Mouse (Mus musculus): ENCODE measurements around the gene Gm43517. TPM values are rescaled to one million over a fixed set of nuclear protein-coding genes. Genes with fewer than 3 reads are reported as not detected.
A peak's percentile ranks its signal among the peaks of the same experiment; 100 is the strongest.

Gm43517 gene
- polyA plus RNA-seq, 1 experiment from 2014 or later = 2.2 TPM

DNA sequence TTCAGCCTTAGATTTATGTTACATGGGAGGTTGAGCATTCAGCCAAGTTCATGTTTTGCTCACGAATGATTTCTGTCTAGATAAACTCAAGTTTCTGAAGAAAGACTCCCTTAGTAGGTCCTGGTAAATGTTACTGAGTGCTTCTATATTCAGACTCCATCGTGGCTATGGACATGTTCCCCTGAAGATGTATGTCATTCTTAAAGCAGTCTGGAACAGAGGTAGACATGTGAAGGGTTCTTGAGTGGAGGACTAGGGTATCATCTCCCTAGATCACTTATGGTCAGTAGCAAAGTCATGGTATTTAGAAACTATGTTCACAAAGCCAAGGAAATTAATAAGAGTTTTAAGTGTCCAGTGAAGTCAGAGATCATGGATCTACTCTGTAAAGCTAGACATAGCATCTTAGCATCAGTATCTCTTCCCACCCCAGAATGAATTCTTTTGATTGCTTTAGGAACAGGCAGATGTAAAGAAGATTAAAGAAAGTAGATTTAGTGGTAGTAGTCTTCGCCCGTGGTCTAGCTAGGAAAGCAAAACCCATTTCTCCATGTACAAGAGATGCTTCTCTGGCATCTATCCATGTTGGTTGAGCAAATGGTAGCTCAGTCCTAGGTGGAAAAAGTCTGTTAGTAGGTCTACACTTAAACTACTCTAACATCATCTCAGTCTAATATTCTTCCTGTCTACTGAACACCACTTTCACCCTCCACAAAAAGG is 12.6 kb downstream of the Gm43517 start:
- Histone ChIP-seq H3K9ac (ENCODE audit: low read length) (peak overlapping the region; percentile 53), H3K27ac (ENCODE audit: low read depth, low read length) (peak overlapping the region; percentile 84)

GRCm38 (mm10) chr12:49398163-49398540 is 13.2 kb downstream of the Gm43517 start:
- Histone ChIP-seq H3K36me3 (ENCODE audit: control insufficient read depth, insufficient read depth, low read length) (peaks cover 21% of the 10 kb centered on the region; the same call in 1 of the 2 replicates), H3K9me3 (replicated peaks; ENCODE audit: control insufficient read depth, low read length) (no peaks in the 10 kb centered on the region), H3K4me1 (ENCODE audit: control insufficient read depth, insufficient read depth, low read length) (peaks cover 17% of the 10 kb centered on the region), H3K4me2 (ENCODE audit: low read length) (peak overlapping the region; percentile 55), H3K9ac (ENCODE audit: low read length) (peak overlapping the region; percentile 53), H3K4me3 (ENCODE audit: low read depth, low read length) (peak overlapping the region; percentile 3; the same call in 1 of the 2 replicates), H3K27ac (ENCODE audit: low read depth, low read length) (peak overlapping the region; percentile 84), H3K27me3 (replicated peaks; ENCODE audit: control insufficient read depth, insufficient read depth, low read length) (peaks cover 3% of the 10 kb centered on the region; the same call in 1 of the 2 replicates)
- DNase-seq (ENCODE audit: low spot score) = peak; percentile 56
- ATAC-seq = no peak

More for the DNA sequence above, 12.6 kb downstream of the Gm43517 start:
- peak overlapping the region; percentile 3; the same call in 1 of the 2 replicates for H3K4me3 ChIP-seq (ENCODE audit: low read depth, low read length)
- peak overlapping the region; percentile 55 for H3K4me2 ChIP-seq (ENCODE audit: low read length)
- peaks cover 3% of the 10 kb centered on the region; the same call in 1 of the 2 replicates for H3K27me3 ChIP-seq (replicated peaks; ENCODE audit: control insufficient read depth, insufficient read depth, low read length)
- H3K36me3 ChIP-seq (ENCODE audit: control insufficient read depth, insufficient read depth, low read length) = peaks cover 21% of the 10 kb centered on the region
- H3K4me1 ChIP-seq (ENCODE audit: control insufficient read depth, insufficient read depth, low read length) = peaks cover 14% of the 10 kb centered on the region
- DNase-seq (ENCODE audit: low spot score) (peak; percentile 72), ATAC-seq (no peak)
- WGBS = 11% methylated on average over 4 of the region's 4 CpGs
- no peaks in the 10 kb centered on the region for H3K9me3 ChIP-seq (replicated peaks; ENCODE audit: control insufficient read depth, low read length)

DNA sequence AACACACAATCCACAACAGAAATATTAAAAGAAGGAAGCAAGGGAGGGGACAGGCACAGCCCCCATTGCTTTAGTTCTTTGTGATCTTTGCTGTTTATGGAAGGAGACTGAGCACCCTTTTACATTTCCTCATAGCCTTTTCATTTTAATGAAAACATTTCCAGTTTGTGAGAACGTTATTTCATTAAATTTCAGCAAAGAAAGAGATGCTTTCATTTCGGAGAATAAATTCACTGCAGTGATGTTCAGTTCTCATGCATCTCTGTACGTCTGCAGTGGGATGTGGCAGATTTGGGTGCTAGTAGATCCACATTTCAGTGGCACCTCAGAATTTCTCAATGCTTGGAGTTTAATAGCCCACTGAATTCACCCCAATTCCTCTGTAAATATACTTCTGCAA is 13.7 kb downstream of the Gm43517 start:
- peak overlapping the region; percentile 55 for H3K4me2 ChIP-seq (ENCODE audit: low read length)
- H3K27ac ChIP-seq (ENCODE audit: low read depth, low read length) = peak overlapping the region; percentile 84
- peak overlapping the region; percentile 71 for H3K9ac ChIP-seq (ENCODE audit: low read length)
- peaks cover 21% of the 10 kb centered on the region; the same call in 1 of the 2 replicates for H3K36me3 ChIP-seq (ENCODE audit: control insufficient read depth, insufficient read depth, low read length)
- peaks cover 18% of the 10 kb centered on the region for H3K4me1 ChIP-seq (ENCODE audit: control insufficient read depth, insufficient read depth, low read length)
- ATAC-seq (no peak), DNase-seq (ENCODE audit: low spot score) (peak; percentile 60)
- no peaks in the 10 kb centered on the region for H3K9me3 ChIP-seq (replicated peaks; ENCODE audit: control insufficient read depth, low read length)
- H3K4me3 ChIP-seq (ENCODE audit: low read depth, low read length) = peak overlapping the region; percentile 18; the same call in 1 of the 2 replicates
- peaks cover 3% of the 10 kb centered on the region; the same call in 1 of the 2 replicates for H3K27me3 ChIP-seq (replicated peaks; ENCODE audit: control insufficient read depth, insufficient read depth, low read length)
- 8% methylated on average over 3 of the region's 3 CpGs for WGBS

DNA sequence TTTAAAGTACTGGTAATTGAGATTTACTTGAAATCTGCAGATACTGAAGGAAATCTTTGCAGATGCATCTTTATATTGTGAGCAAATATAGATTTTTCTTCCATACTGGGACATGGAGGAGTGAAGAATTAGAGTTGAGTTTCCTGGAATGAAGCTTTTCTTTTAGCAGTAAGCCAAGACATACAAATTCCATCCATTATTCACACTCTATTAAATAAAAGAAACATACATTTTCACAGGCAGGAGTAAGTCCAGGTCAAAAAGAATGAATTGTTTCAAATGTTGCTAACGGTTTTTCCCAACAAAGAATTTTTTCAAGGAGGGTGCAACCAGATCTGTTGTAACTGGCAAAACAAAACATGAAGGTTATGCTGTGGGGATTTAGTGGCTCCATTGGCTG is 14.6 kb downstream of the Gm43517 start:
- Histone ChIP-seq H3K9me3 (replicated peaks; ENCODE audit: control insufficient read depth, low read length) (no peaks in the 10 kb centered on the region), H3K9ac (ENCODE audit: low read length) (peak overlapping the region; percentile 99), H3K4me1 (ENCODE audit: control insufficient read depth, insufficient read depth, low read length) (peaks cover 18% of the 10 kb centered on the region), H3K27ac (ENCODE audit: low read depth, low read length) (peak overlapping the region; percentile 100), H3K36me3 (ENCODE audit: control insufficient read depth, insufficient read depth, low read length) (peaks cover 21% of the 10 kb centered on the region; the same call in 1 of the 2 replicates), H3K4me3 (ENCODE audit: low read depth, low read length) (peak overlapping the region; percentile 55), H3K4me2 (ENCODE audit: low read length) (peak overlapping the region; percentile 84), H3K27me3 (replicated peaks; ENCODE audit: control insufficient read depth, insufficient read depth, low read length) (peaks cover 3% of the 10 kb centered on the region; the same call in 1 of the 2 replicates)
- WGBS = 0% methylated on average over 1 of the region's 1 CpGs
- ATAC-seq (no peak), DNase-seq (ENCODE audit: low spot score) (no peak)

GRCm38 (mm10) chr12:49400036-49400852 is 15.3 kb downstream of the Gm43517 start:
- Histone ChIP-seq H3K27me3 (replicated peaks; ENCODE audit: control insufficient read depth, insufficient read depth, low read length) (no peaks in the 10 kb centered on the region), H3K27ac (ENCODE audit: low read depth, low read length) (peak overlapping the region; percentile 100), H3K4me3 (ENCODE audit: low read depth, low read length) (peak overlapping the region; percentile 55), H3K9me3 (replicated peaks; ENCODE audit: control insufficient read depth, low read length) (no peaks in the 10 kb centered on the region), H3K9ac (ENCODE audit: low read length) (peak overlapping the region; percentile 99), H3K36me3 (ENCODE audit: control insufficient read depth, insufficient read depth, low read length) (0 out of 2 replicates have a peak, but pooled peaks cover 18% of the 10 kb centered on the region), H3K4me2 (ENCODE audit: low read length) (peak overlapping the region; percentile 84), H3K4me1 (ENCODE audit: control insufficient read depth, insufficient read depth, low read length) (peaks cover 18% of the 10 kb centered on the region)
- ATAC-seq = peak; percentile 28
- 1% methylated on average over 9 of the region's 9 CpGs for WGBS
- peak; percentile 68 for DNase-seq (ENCODE audit: low spot score)

DNA sequence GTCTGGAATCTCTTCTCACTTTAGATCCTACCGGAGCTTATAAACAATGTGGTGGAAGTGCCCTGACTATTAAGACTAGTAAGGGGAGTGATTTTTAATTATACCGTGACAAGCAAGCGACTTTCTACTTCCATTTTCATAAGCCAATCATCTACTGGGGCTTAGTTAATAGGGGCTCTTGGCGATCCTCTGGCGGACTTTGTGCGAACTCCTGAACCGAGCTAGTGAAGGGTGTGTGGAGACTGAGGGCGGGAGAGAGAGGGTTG is 15.8 kb downstream of the Gm43517 start:
- WGBS = 0% methylated on average over 8 of the region's 8 CpGs

GRCm38 (mm10) chr12:49401119-49401795 is 16.3 kb downstream of the Gm43517 start:
- H3K4me3 ChIP-seq (ENCODE audit: low read depth, low read length) = peak overlapping the region; percentile 55
- DNase-seq (ENCODE audit: low spot score) (peak; percentile 92), ATAC-seq (peak; percentile 45)
- H3K4me2 ChIP-seq (ENCODE audit: low read length) = peak overlapping the region; percentile 84
- H3K27ac ChIP-seq (ENCODE audit: low read depth, low read length) = peak overlapping the region; percentile 100
- no peaks in the 10 kb centered on the region for H3K27me3 ChIP-seq (replicated peaks; ENCODE audit: control insufficient read depth, insufficient read depth, low read length)
- H3K36me3 ChIP-seq (ENCODE audit: control insufficient read depth, insufficient read depth, low read length) = 0 out of 2 replicates have a peak, but pooled peaks cover 16% of the 10 kb centered on the region
- H3K9me3 ChIP-seq (replicated peaks; ENCODE audit: control insufficient read depth, low read length) = no peaks in the 10 kb centered on the region
- H3K9ac ChIP-seq (ENCODE audit: low read length) = peak overlapping the region; percentile 99
- under 1% methylated on average over 51 of the region's 68 CpGs for WGBS
- peaks cover 18% of the 10 kb centered on the region for H3K4me1 ChIP-seq (ENCODE audit: control insufficient read depth, insufficient read depth, low read length)

More for the DNA sequence above, 15.8 kb downstream of the Gm43517 start:
- 0 out of 2 replicates have a peak, but pooled peaks cover 16% of the 10 kb centered on the region for H3K36me3 ChIP-seq (ENCODE audit: control insufficient read depth, insufficient read depth, low read length)
- peak overlapping the region; percentile 100 for H3K27ac ChIP-seq (ENCODE audit: low read depth, low read length)
- H3K4me3 ChIP-seq (ENCODE audit: low read depth, low read length) = peak overlapping the region; percentile 55
- peak overlapping the region; percentile 84 for H3K4me2 ChIP-seq (ENCODE audit: low read length)
- peak overlapping the region; percentile 99 for H3K9ac ChIP-seq (ENCODE audit: low read length)
- peaks cover 18% of the 10 kb centered on the region for H3K4me1 ChIP-seq (ENCODE audit: control insufficient read depth, insufficient read depth, low read length)
- no peaks in the 10 kb centered on the region for H3K27me3 ChIP-seq (replicated peaks; ENCODE audit: control insufficient read depth, insufficient read depth, low read length)
- peak; percentile 91 for ATAC-seq
- H3K9me3 ChIP-seq (replicated peaks; ENCODE audit: control insufficient read depth, low read length) = no peaks in the 10 kb centered on the region
- DNase-seq (ENCODE audit: low spot score) = no peak

- ATAC-seq = no peak
- peak overlapping the region; percentile 99 for H3K9ac ChIP-seq (ENCODE audit: low read length)
- peak; percentile 62 for DNase-seq (ENCODE audit: low spot score)
- H3K4me2 ChIP-seq (ENCODE audit: low read length) = peak overlapping the region; percentile 84
- peak overlapping the region; percentile 55 for H3K4me3 ChIP-seq (ENCODE audit: low read depth, low read length)
- H3K36me3 ChIP-seq (ENCODE audit: control insufficient read depth, insufficient read depth, low read length) = peaks cover 15% of the 10 kb centered on the region; the same call in 1 of the 2 replicates
- peak overlapping the region; percentile 100 for H3K27ac ChIP-seq (ENCODE audit: low read depth, low read length)
- no peaks in the 10 kb centered on the region for H3K27me3 ChIP-seq (replicated peaks; ENCODE audit: control insufficient read depth, insufficient read depth, low read length)
- H3K9me3 ChIP-seq (replicated peaks; ENCODE audit: control insufficient read depth, low read length) = no peaks in the 10 kb centered on the region
- WGBS = 0% methylated on average over 5 of the region's 5 CpGs
- H3K4me1 ChIP-seq (ENCODE audit: control insufficient read depth, insufficient read depth, low read length) = peaks cover 18% of the 10 kb centered on the region
Measured at GRCm38 (mm10) chr12:49401796-49402130, 16.8 kb downstream of the Gm43517 start.
